8 mouse cellular contexts compared by ENCODE assay signal in the genomic region with DNA sequence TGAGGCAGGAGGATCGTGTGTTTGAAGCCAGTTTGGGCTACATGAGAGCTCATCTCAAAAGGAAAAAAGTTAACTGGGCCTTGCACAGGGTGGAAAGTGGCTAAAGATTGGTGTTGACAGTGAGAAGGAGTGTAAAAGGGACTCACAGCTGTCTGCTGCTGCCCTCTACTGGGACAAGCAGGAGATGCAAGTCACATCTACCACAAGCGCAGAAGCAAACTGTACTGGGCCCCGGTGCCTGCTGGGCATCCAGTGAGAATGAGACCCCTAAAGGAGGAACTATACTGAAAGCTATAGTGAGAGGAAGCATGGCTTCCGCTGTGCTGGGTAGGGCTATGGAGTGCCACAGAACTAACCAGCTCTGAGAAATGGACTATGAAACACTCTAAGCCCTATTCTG. TPM values are rescaled to one million over a fixed set of nuclear protein-coding genes. Genes with fewer than 3 reads are reported as not detected.
A peak's percentile ranks its signal among the peaks of the same experiment; 100 is the strongest.
DNase-seq lines count a peak whose midpoint lies in the region; ATAC-seq lines count a peak whose summit lies in the region.

No protein-coding gene starts in this region.

- H3K4me3 ChIP-seq in midbrain, embryonic 13.5 days (replicated peaks): no peak overlapping the region

- no peaks in the 10 kb centered on the region for H3K27me3 ChIP-seq in midbrain, embryonic 13.5 days

- H3K4me2 ChIP-seq in midbrain, embryonic 13.5 days (replicated peaks): no peak overlapping the region

- DNase-seq in ovary, postnatal 10 days (ENCODE audit: low spot score): peak; percentile 25
- no peak for DNase-seq in ovary, adult 18-20 months (ENCODE audit: low spot score)
- DNase-seq in embryo, embryonic 11 days: peak; percentile 78
- peak; percentile 70 to 73 for DNase-seq in gastrocnemius, postnatal 36 days
- DNase-seq in kidney, adult 11 months: peak; percentile 50
- DNase-seq in left cerebral cortex, postnatal 4 days: peak; percentile 85
- DNase-seq in spleen, adult 18-20 months: peak; percentile 60 to 81

- H3K4me1 ChIP-seq in midbrain, embryonic 13.5 days (replicated peaks): no peaks in the 10 kb centered on the region

- 13% methylated on average over 4 of the region's 4 CpGs for WGBS in midbrain, embryonic 13.5 days

- H3K9ac ChIP-seq in midbrain, embryonic 13.5 days (replicated peaks): no peak overlapping the region

- H3K27ac ChIP-seq in midbrain, embryonic 13.5 days: no peak overlapping the region

- peaks cover 24% of the 10 kb centered on the region for H3K36me3 ChIP-seq in midbrain, embryonic 13.5 days

- peak; percentile 86 for ATAC-seq in midbrain, embryonic 13.5 days

- H3K9me3 ChIP-seq in midbrain, embryonic 13.5 days: no peaks in the 10 kb centered on the region

- intact Hi-C loops in gastrocnemius, postnatal 36 days (cut with DNase I): loop anchor here (2.0 kb wide), 1 partner anchor 304 kb away; no protein-coding TSS in a partner anchor
- intact Hi-C loops in left cerebral cortex, postnatal 4 days (cut with DNase I): loop anchor here (10.0 kb wide), 1 partner anchor 198 kb away; no protein-coding TSS in a partner anchor

RNA-seq across cellular contexts. Expression of a gene that starts 50.2 kb away (rescaled TPM):
- 1 to 10 TPM; 1.7 to 2.6 TPM for total RNA-seq in gastrocnemius, postnatal 36 days (2021)
- total RNA-seq in left cerebral cortex, postnatal 4 days (2021): 10 to 100 TPM; 28.8 to 29.4 TPM
- 17.3 and 20.1 TPM in 2 replicates for polyA plus RNA-seq in midbrain, embryonic 13.5 days (2015; fragmentation: Nextera tagmentation; extraction: Ambion mirVana)

RNA-seq across cellular contexts. Expression of a gene that starts 50.3 kb away (rescaled TPM):
- total RNA-seq in gastrocnemius, postnatal 36 days (2021): 10 to 100 TPM in 1 of 2 experiments, 1 to 10 TPM in 1; 8.4 to 12.1 TPM
- total RNA-seq in left cerebral cortex, postnatal 4 days (2021): 10 to 100 TPM; 12.0 to 12.8 TPM
- 15.9 and 18.7 TPM in 2 replicates for polyA plus RNA-seq in midbrain, embryonic 13.5 days (2015; fragmentation: Nextera tagmentation; extraction: Ambion mirVana)

Comparison
In these comparisons a context has a peak if more than half of its experiments do, and no peak if none do; other contexts are left out.
1. RNA of a gene that starts 50.2 kb away (total RNA-seq): 28.8 to 29.4 TPM in left cerebral cortex, postnatal 4 days; 1.7 to 2.6 TPM in gastrocnemius, postnatal 36 days; every median in the first group is over 4 times any median in the second.